Mouse (Mus musculus) limb, embryonic 14.5 days (tissue): ENCODE data around the gene Gm49369. TPM values are rescaled to one million over a fixed set of nuclear protein-coding genes. Genes with fewer than 3 reads are reported as not detected.
"Not testable (repeated sequence)": the region's sequence is repeated elsewhere in the genome, so short reads cannot be mapped to it uniquely, and the experiment has no call there.

Experiments
- ATAC-seq: fragments of 200-750 bp; cut with Nextera tagmentation; 2 replicates; pipeline ENCODE4 v1.8.0; 2017; ENCODE audit warnings: low read depth, moderate number of reproducible peaks, moderate TSS enrichment; ENCODE audit not compliant: low FRiP score
- DNase-seq: peaks from one replicate; pipeline ENCODE4 v3.0.0-alpha.2; 2015; ENCODE audit warnings: low spot score
- H3K27ac ChIP-seq: fragments of 300-500 bp; sonication (generic); replicated peaks from 2 replicates; pipeline ENCODE4 v1.5.1; 2014; ENCODE audit warnings: low read depth, mild to moderate bottlenecking, low read length, moderate library complexity, mixed read lengths
- H3K27me3 ChIP-seq: fragments of 300-500 bp; sonication (generic); 2 replicates; pipeline ENCODE4 v1.6.1; 2014; ENCODE audit warnings: low read length, mixed read lengths; ENCODE audit not compliant: control insufficient read depth, insufficient read depth
- H3K36me3 ChIP-seq: fragments of 300-500 bp; sonication (generic); 2 replicates; pipeline ENCODE4 v1.6.1; 2014; ENCODE audit warnings: mild to moderate bottlenecking, low read length, moderate library complexity, mixed read lengths; ENCODE audit not compliant: control insufficient read depth, insufficient read depth
- H3K4me1 ChIP-seq: fragments of 300-500 bp; sonication (generic); 2 replicates; pipeline ENCODE4 v1.6.1; 2014; ENCODE audit warnings: antibody characterized with exemption, low read length, mixed read lengths; ENCODE audit not compliant: control insufficient read depth, insufficient read depth
- H3K4me2 ChIP-seq: fragments of 300-500 bp; sonication (generic); replicated peaks from 2 replicates; pipeline ENCODE4 v1.6.1; 2014; ENCODE audit warnings: low read depth, mild to moderate bottlenecking, low read length, moderate library complexity; ENCODE audit not compliant: severe bottlenecking
- H3K4me3 ChIP-seq: fragments of 300-500 bp; sonication (generic); replicated peaks from 2 replicates; pipeline ENCODE4 v1.5.1; 2014; ENCODE audit warnings: low read length
- H3K9ac ChIP-seq: fragments of 300-500 bp; sonication (generic); 2 replicates; pipeline ENCODE4 v1.6.1; 2014; ENCODE audit warnings: mild to moderate bottlenecking, low read depth, low read length, moderate library complexity; ENCODE audit not compliant: severe bottlenecking
- H3K9me3 ChIP-seq: fragments of 300-500 bp; sonication (generic); 2 replicates; pipeline ENCODE4 v1.6.1; 2016; ENCODE audit warnings: low read length; ENCODE audit not compliant: control insufficient read depth
- POLR2A ChIP-seq: fragments of 200-500 bp; IDR thresholded peaks from 2 replicates; pipeline ENCODE4 v1.8.0; 2012; ENCODE audit warnings: inconsistent platforms, mild to moderate bottlenecking, moderate library complexity, borderline replicate concordance; ENCODE audit not compliant: insufficient read depth, insufficient read length; ENCODE audit errors: extremely low read depth
- WGBS: fragments of 180-500 bp; shearing (Covaris S2); extraction: QIAGEN DNeasy Blood & Tissue Kit; methylation state at CpG from one replicate; pipeline ENCODE4 v1.1.7; 2014; 5-methylcytosine and 5-hydroxymethylcytosine counted together
- polyA plus RNA-seq, 2 experiments: library from polyadenylated mRNA; depleted of rRNA in 1 of 2; stranded (reverse) in 1 of 2; unstranded in 1 of 2; fragments of >200 nt; fragmentation: Nextera tagmentation in 1 of 2; extraction: Ambion mirVana in 1 of 2; gene quantifications; 2 replicates each; pipeline versions ENCODE4 v1.2.1 to v1.2.3; 2012 to 2014

Gene Gm49369
- polyA plus RNA-seq, 2 experiments, result 0.09 TPM; not detected in 1

DNA sequence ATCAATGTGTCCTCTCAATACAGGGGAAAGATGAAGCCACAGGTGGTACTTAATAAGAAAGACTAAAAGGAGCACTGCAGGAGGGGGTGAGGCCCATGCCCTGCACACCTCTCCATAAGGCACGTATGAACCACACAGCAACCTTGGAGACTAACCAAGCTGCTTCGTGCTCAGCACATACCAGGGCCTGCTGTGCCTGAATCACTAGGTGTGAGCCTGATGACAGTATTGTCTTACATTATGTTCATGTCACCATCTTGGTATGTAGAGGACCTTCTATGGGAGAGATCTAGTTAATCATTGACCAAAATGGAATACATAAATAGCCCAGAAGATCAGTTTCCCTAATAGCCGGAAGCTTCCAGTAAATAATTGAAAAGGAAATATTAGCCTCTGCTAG, 27.1 kb upstream of the Gm49369 start:
- H3K27me3 ChIP-seq, result no peaks in the 10 kb centered on the region
- ATAC-seq (no peak), DNase-seq (no peak)
- H3K9me3 ChIP-seq, result no peaks in the 10 kb centered on the region
- H3K4me3 ChIP-seq, result no peak overlapping the region
- no peak for TF ChIP-seq POLR2A
- no peaks in the 10 kb centered on the region for H3K4me1 ChIP-seq
- H3K9ac ChIP-seq, result no peak overlapping the region
- H3K36me3 ChIP-seq, result no peaks in the 10 kb centered on the region
- WGBS, result 83% methylated on average over 3 of the region's 3 CpGs
- no peak overlapping the region for H3K4me2 ChIP-seq
- H3K27ac ChIP-seq, result no peak overlapping the region

DNA sequence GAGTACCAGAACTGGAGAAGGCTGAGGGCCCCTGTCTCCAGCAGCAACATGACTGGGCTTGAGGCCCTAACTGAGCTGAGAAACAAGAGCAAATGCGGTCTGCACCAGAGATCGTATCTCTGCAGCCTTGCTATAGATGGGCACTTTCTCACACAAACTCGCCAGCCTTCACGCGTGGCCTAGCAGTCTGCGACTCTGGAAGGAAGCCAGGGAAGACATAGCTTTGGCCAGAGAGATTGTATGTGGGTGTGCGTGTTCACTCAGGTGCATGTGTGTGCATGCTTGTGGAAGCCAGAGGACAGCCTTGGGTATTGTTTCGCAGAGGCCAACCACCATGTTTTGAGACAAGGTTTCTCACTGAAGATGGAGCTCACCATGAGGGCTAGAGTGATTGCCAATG, 26.2 kb upstream of the Gm49369 start:
- Histone ChIP-seq H3K4me3 (no peak overlapping the region), H3K27me3 (no peaks in the 10 kb centered on the region), H3K9ac (no peak overlapping the region), H3K9me3 (no peaks in the 10 kb centered on the region), H3K4me2 (no peak overlapping the region), H3K4me1 (no peaks in the 10 kb centered on the region), H3K27ac (no peak overlapping the region), H3K36me3 (no peaks in the 10 kb centered on the region)
- no peak for TF ChIP-seq POLR2A
- no peak for DNase-seq
- WGBS, result 91% methylated on average over 8 of the region's 8 CpGs
- no peak for ATAC-seq

DNA sequence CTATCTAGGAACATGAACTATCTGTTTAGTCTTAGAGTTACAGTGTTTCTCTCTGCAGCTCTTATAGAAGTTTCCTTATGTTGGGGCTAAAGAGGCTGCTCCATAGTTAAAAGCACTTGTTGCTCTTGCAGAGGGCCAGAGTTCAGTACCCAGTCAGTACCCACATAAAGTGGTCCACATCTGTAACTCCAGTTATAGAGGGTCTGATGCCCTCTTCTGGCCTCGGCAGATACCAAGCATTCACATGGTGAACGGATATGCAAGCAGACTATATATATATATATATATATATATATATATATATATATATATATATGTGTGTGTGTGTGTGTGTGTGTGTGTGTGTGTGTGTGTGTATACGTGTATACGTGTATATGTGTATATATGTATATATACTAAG, 25.5 kb upstream of the Gm49369 start:
- no peak for DNase-seq
- no peak overlapping the region for H3K4me3 ChIP-seq
- no peak overlapping the region for H3K9ac ChIP-seq
- no peaks in the 10 kb centered on the region for H3K27me3 ChIP-seq
- no peaks in the 10 kb centered on the region for H3K36me3 ChIP-seq
- 68% methylated on average over 4 of the region's 4 CpGs for WGBS
- H3K4me1 ChIP-seq, result no peaks in the 10 kb centered on the region
- H3K27ac ChIP-seq, result no peak overlapping the region
- no peak for ATAC-seq
- H3K9me3 ChIP-seq, result no peaks in the 10 kb centered on the region
- TF ChIP-seq POLR2A, result no peak
- H3K4me2 ChIP-seq, result no peak overlapping the region

DNA sequence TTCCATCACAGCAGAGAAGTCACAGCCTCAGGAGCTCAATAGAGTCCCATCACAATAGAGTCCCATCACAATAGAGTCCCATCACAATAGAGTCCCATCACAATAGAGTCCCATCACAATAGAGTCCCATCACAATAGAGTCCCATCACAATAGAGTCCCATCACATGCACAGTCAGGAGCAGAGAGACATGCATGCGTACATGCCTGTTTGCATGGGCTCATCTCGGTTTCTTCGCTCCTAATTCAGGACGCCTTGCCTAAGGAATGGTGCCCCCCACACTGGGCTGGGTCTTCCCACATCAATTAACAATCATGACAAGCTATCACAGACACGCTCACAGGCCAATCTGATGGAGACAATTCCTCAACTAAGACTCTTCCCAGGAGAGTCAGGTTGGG, 22.7 kb upstream of the Gm49369 start:
- H3K4me2 ChIP-seq, H3K36me3 ChIP-seq, DNase-seq, H3K4me3 ChIP-seq, H3K27me3 ChIP-seq, H3K9me3 ChIP-seq, H3K27ac ChIP-seq, H3K4me1 ChIP-seq, H3K9ac ChIP-seq, ATAC-seq: not testable (repeated sequence)
- WGBS, result 89% methylated on average over 5 of the region's 5 CpGs

DNA sequence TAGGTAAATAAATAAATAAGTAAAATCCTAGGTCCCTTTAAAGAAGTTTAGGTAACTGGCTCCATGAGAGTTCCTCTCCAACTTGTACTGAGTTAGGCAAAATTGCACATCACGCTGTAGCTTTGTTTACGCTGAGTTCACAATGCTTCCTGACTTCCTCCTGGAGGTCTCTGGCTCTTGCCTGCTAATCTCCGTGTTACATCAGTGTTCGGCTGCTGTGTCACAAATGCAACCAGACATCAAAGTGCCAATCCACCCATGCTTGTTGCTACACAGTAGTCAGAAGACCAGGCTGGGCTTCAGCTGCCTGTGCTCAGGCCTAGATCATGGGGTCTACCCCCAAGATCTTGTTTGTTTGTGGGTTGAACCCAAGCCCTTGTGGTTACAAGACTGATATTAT, 21.1 kb upstream of the Gm49369 start:
- TF ChIP-seq POLR2A, result no peak
- DNase-seq (no peak), ATAC-seq (no peak)
- Histone ChIP-seq H3K9me3 (no peaks in the 10 kb centered on the region), H3K27me3 (no peaks in the 10 kb centered on the region), H3K4me1 (no peaks in the 10 kb centered on the region), H3K9ac (no peak overlapping the region), H3K4me2 (no peak overlapping the region), H3K36me3 (no peaks in the 10 kb centered on the region), H3K4me3 (no peak overlapping the region), H3K27ac (no peak overlapping the region)
- 79% methylated on average over 4 of the region's 4 CpGs for WGBS

DNA sequence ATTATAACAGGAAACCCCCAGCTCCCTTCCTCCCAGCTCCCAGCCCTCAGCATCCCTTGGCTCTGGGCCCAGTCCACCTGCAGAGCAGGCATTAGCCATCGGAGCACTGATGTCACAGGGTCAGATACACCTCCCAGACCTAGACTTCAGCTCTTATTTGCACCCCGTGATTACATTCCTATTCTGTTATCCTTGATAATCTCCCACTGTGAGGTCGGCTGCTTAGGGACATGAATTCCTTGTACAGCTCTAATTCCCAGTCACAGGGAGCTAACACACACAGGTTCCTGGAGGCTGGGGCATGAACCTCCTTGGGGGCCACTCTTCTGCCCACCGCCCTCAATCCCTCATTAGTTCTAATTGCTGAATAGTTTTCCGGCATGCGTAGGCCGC, 18.3 kb upstream of the Gm49369 start:
- ATAC-seq, result no peak
- no peak overlapping the region for H3K27ac ChIP-seq
- no peak for DNase-seq
- no peaks in the 10 kb centered on the region for H3K9me3 ChIP-seq
- no peak overlapping the region for H3K9ac ChIP-seq
- 46% methylated on average over 7 of the region's 7 CpGs for WGBS
- H3K27me3 ChIP-seq, result no peaks in the 10 kb centered on the region
- H3K4me1 ChIP-seq, result no peaks in the 10 kb centered on the region
- H3K36me3 ChIP-seq, result no peaks in the 10 kb centered on the region
- TF ChIP-seq POLR2A, result no peak
- H3K4me3 ChIP-seq, result no peak overlapping the region
- no peak overlapping the region for H3K4me2 ChIP-seq
